Mouse (Mus musculus): ENCODE results near the gene Prdx6.
"Not testable (repeated sequence)": the region's sequence is repeated elsewhere in the genome, so short reads cannot be mapped to it uniquely, and the experiment has no call there.

The Prdx6 gene

GRCm38 (mm10) chr1:161251417-161252265, 622 bp upstream of the Prdx6 start:
- DNase-seq (ENCODE audit: low read depth) = no peak

GRCm38 (mm10) chr1:161250031-161250603, 902 bp downstream of the Prdx6 start:
- DNase-seq (ENCODE audit: low read depth) = no peak

GRCm38 (mm10) chr1:161249442-161249841, 1.6 kb downstream of the Prdx6 start:
- DNase-seq (ENCODE audit: low read depth) = no peak

GRCm38 (mm10) chr1:161248685-161249084, 2.3 kb downstream of the Prdx6 start:
- no peak for DNase-seq (ENCODE audit: low read depth)

- DNase-seq (ENCODE audit: low read depth) = no peak
These were observed 3.1 kb downstream of the Prdx6 start for GRCm38 (mm10) chr1:161247643-161248580.

- DNase-seq (ENCODE audit: low read depth) = no peak
These were observed 3.8 kb downstream of the Prdx6 start for GRCm38 (mm10) chr1:161247176-161247575.

GRCm38 (mm10) chr1:161237750-161238149, 13.3 kb downstream of the Prdx6 start:
- DNase-seq (ENCODE audit: low read depth) = no peak

- no peak for DNase-seq (ENCODE audit: low read depth)
These were observed 13.7 kb downstream of the Prdx6 start for GRCm38 (mm10) chr1:161237339-161237738.

- DNase-seq (ENCODE audit: low read depth) = no peak
These were observed 17.7 kb downstream of the Prdx6 start for GRCm38 (mm10) chr1:161233226-161233839.

- DNase-seq (ENCODE audit: low read depth) = no peak
These were observed 18.8 kb downstream of the Prdx6 start for GRCm38 (mm10) chr1:161232181-161232580.

GRCm38 (mm10) chr1:161224837-161225236, 26.2 kb downstream of the Prdx6 start:
- no peak for DNase-seq (ENCODE audit: low read depth)

GRCm38 (mm10) chr1:161219816-161220215, 31.2 kb downstream of the Prdx6 start:
- DNase-seq (ENCODE audit: low read depth) = no peak

GRCm38 (mm10) chr1:161214465-161214864, 36.6 kb downstream of the Prdx6 start:
- peak; percentile 34 for DNase-seq (ENCODE audit: low read depth)

- peak; percentile 15 for DNase-seq (ENCODE audit: low read depth)
These were observed 51.2 kb downstream of the Prdx6 start for GRCm38 (mm10) chr1:161199856-161200255.

- not testable (repeated sequence) for DNase-seq (ENCODE audit: low read depth)
These were observed 54.7 kb downstream of the Prdx6 start for GRCm38 (mm10) chr1:161196364-161196763.

- peak; percentile 72 for DNase-seq (ENCODE audit: low read depth)
These were observed 55.3 kb downstream of the Prdx6 start for GRCm38 (mm10) chr1:161195541-161196351.

GRCm38 (mm10) chr1:161190253-161190910, 60.6 kb downstream of the Prdx6 start:
- DNase-seq (ENCODE audit: low read depth) = no peak
